Mouse (Mus musculus): ENCODE data around the gene Prkrip1. TPM values are rescaled to one million over a fixed set of nuclear protein-coding genes. Genes with fewer than 3 reads are reported as not detected.

The Prkrip1 gene
- polyA plus RNA-seq, 1 experiment from 2014 or later: 58.1 TPM

- Histone ChIP-seq H3K4me3 (ENCODE audit: inconsistent target) (peak within 1 kb of the TSS; percentile 93), H3K27ac (peak within 1 kb of the TSS; percentile 54), H3K79me2 (ENCODE audit: inconsistent target) (peaks cover 40% of the 10 kb centered on the region), H3K36me3 (ENCODE audit: inconsistent target) (peaks cover 9% of the 10 kb centered on the region; the same call in 1 of the 2 replicates)
- under 1% methylated on average over 60 of the region's 60 CpGs for WGBS (ENCODE audit: missing documents)
Measured at GRCm38 (mm10) chr5:136135571-136136291, 63.0 kb downstream of the Prkrip1 start, which contains the start of the genes Lrwd1 and Alkbh4. Gene Lrwd1, minus strand, starts transcription at chr5:136136074. Gene Alkbh4, plus strand, starts transcription at chr5:136136146.

Other genes with a start within 250 kb of the Prkrip1 start
- gene Ssc4d, start 224.4 kb downstream of the Prkrip1 start, polyA plus RNA-seq (2018): 2.8 to 3.3 TPM (median 3.0 TPM) in 3 replicates
- not detected in 3 replicates for gene Zp3, start 218.9 kb downstream of the Prkrip1 start, polyA plus RNA-seq (2018)
- 7.6 to 10.1 TPM (median 9.4 TPM) in 3 replicates for gene Dtx2, start 204.2 kb downstream of the Prkrip1 start, polyA plus RNA-seq (2018)
- gene Upk3b, start 160.5 kb downstream of the Prkrip1 start, polyA plus RNA-seq (2018): not detected in 3 replicates
- not detected in 3 replicates for gene Upk3bl, start 144.5 kb downstream of the Prkrip1 start, polyA plus RNA-seq (2018)
- gene Rasa4, start 115.0 kb downstream of the Prkrip1 start, polyA plus RNA-seq (2018): 51.3 to 186 TPM (median 61.5 TPM) in 3 replicates
- 75.0 to 118 TPM (median 101 TPM) in 3 replicates for gene Polr2j, start 82.3 kb downstream of the Prkrip1 start, polyA plus RNA-seq (2018)
- gene Lrwd1, start 62.9 kb downstream of the Prkrip1 start, polyA plus RNA-seq (2018): 6.0 to 13.5 TPM (median 9.4 TPM) in 3 replicates
- gene Alkbh4, start 62.8 kb downstream of the Prkrip1 start, polyA plus RNA-seq (2018): 3.8 to 8.1 TPM (median 7.9 TPM) in 3 replicates
- gene Orai2, start 28.2 kb downstream of the Prkrip1 start, polyA plus RNA-seq (2018): 7.1 to 19.8 TPM (median 13.8 TPM) in 3 replicates
- gene Sh2b2, start 47.6 kb upstream of the Prkrip1 start, polyA plus RNA-seq (2018): 11.6 to 27.4 TPM (median 14.5 TPM) in 3 replicates

Measured in macrophage (primary cell).